Mouse (Mus musculus) heart, postnatal 14 days (tissue): ENCODE measurements around the gene Olfr1008. TPM values are rescaled to one million over a fixed set of nuclear protein-coding genes. Genes with fewer than 3 reads are reported as not detected.
A peak's percentile ranks its signal among the peaks of the same experiment; 100 is the strongest.
"Not testable (repeated sequence)": the region's sequence is repeated elsewhere in the genome, so short reads cannot be mapped to it uniquely, and the experiment has no call there.

ENCODE experiments used
- DNase-seq, 2 experiments: peaks; one replicate each; pipeline ENCODE4 v3.0.0; 2021 to 2022
- intact Hi-C: fragments of 180-260 bp; cut with DNase I; formaldehyde crosslinking; loops from one replicate; pipeline ENCODE4 v1.15.1; 2025
- long read RNA-seq, 2 experiments: library from polyadenylated mRNA; stranded (forward); transcript quantifications; one replicate each; pipeline ENCODE4 v2.0.0; 2021
- total RNA-seq, 2 experiments: library from RNA; stranded (reverse); gene quantifications; 2 replicates each; pipeline ENCODE4 v1.2.3; 2021

The Olfr1008 gene
- total RNA-seq, result not detected
- long read RNA-seq, experiment 1, result 0 reads
- long read RNA-seq, experiment 2, result 0 reads

GRCm38 (mm10) chr2:85689131-85689530 lies at the start of gene Olfr1008:
Gene Olfr1008, plus strand, starts transcription at chr2:85689431.
- no peak for DNase-seq
- intact Hi-C loops, result no loop called here

- no peak for DNase-seq
- intact Hi-C loops, result no loop called here
Measured at GRCm38 (mm10) chr2:85650604-85651003, 38.6 kb upstream of the Olfr1008 start, which contains the start of gene Olfr1002. Gene Olfr1002, minus strand, starts transcription at chr2:85650704.

GRCm38 (mm10) chr2:85664355-85664754 lies 24.9 kb upstream of the Olfr1008 start, which contains the start of gene Olfr154:
Gene Olfr154, minus strand, starts transcription at chr2:85664455.
- intact Hi-C loops, DNase-seq: not testable (repeated sequence)

GRCm38 (mm10) chr2:85678667-85679066 lies 10.6 kb upstream of the Olfr1008 start, which contains the start of gene Olfr1006:
Gene Olfr1006, minus strand, starts transcription at chr2:85678767.
- intact Hi-C loops, result no loop called here

GRCm38 (mm10) chr2:85710680-85711079 lies 21.4 kb downstream of the Olfr1008 start:
- DNase-seq, intact Hi-C loops: not testable (repeated sequence)

More at GRCm38 (mm10) chr2:85678667-85679066, 10.6 kb upstream of the Olfr1008 start, which contains the start of gene Olfr1006:
- no peak for DNase-seq

GRCm38 (mm10) chr2:85711159-85711558 lies 21.9 kb downstream of the Olfr1008 start:
- DNase-seq, result no peak
- intact Hi-C loops, result no loop called here

GRCm38 (mm10) chr2:85715119-85715518 lies 25.9 kb downstream of the Olfr1008 start, which contains the start of gene Olfr1009:
Gene Olfr1009, plus strand, starts transcription at chr2:85715419.
- no peak for DNase-seq
- intact Hi-C loops, result no loop called here

- intact Hi-C loops, result loop anchor here (2.0 kb wide), 1 partner anchor 739 kb away; no protein-coding TSS in a partner anchor
- DNase-seq, result peak in 1 of 2 experiments; percentile 23
Measured at GRCm38 (mm10) chr2:85725793-85726192, 36.6 kb downstream of the Olfr1008 start.

Other genes starting within 250 kb of the Olfr1008 start
- not detected for gene Olfr995, start 245.8 kb upstream of the Olfr1008 start, total RNA-seq
- not detected for gene 4833423E24Rik, start 170.4 kb upstream of the Olfr1008 start, total RNA-seq
- not detected for gene Olfr996, start 110.2 kb upstream of the Olfr1008 start, total RNA-seq
- not detected for gene Olfr998, start 100.5 kb upstream of the Olfr1008 start, total RNA-seq
- gene Olfr1000, start 77.5 kb upstream of the Olfr1008 start, total RNA-seq, result not detected
- gene Olfr1002, start 38.7 kb upstream of the Olfr1008 start, total RNA-seq, result not detected
- not detected for gene Olfr154, start 25.0 kb upstream of the Olfr1008 start, total RNA-seq
- gene Olfr1006, start 10.7 kb upstream of the Olfr1008 start, total RNA-seq, result not detected
- gene Olfr1009, start 26.0 kb downstream of the Olfr1008 start, total RNA-seq, result not detected
- not detected for gene Olfr1012, start 73.3 kb downstream of the Olfr1008 start, total RNA-seq
- gene Olfr1013, start 77.7 kb downstream of the Olfr1008 start, total RNA-seq, result not detected
- gene Olfr1014, start 83.3 kb downstream of the Olfr1008 start, total RNA-seq, result not detected
- not detected for gene Olfr1015, start 92.6 kb downstream of the Olfr1008 start, total RNA-seq
- gene Olfr1016, start 113.1 kb downstream of the Olfr1008 start, total RNA-seq, result not detected
- gene Olfr1018, start 129.0 kb downstream of the Olfr1008 start, total RNA-seq, result not detected
- not detected for gene Olfr1019, start 156.1 kb downstream of the Olfr1008 start, total RNA-seq
- not detected for gene Olfr1020, start 157.6 kb downstream of the Olfr1008 start, total RNA-seq
- gene Olfr1022, start 179.2 kb downstream of the Olfr1008 start, total RNA-seq, result not detected
- not detected for gene Olfr1023, start 196.2 kb downstream of the Olfr1008 start, total RNA-seq
- gene Olfr1024, start 215.6 kb downstream of the Olfr1008 start, total RNA-seq, result not detected
- not detected for gene Olfr1025-ps1, start 225.8 kb downstream of the Olfr1008 start, total RNA-seq
- gene Olfr1026, start 232.1 kb downstream of the Olfr1008 start, total RNA-seq, result not detected